Mouse (Mus musculus) layer of hippocampus, adult 2 months (tissue): ENCODE measurements around the gene Gab1. TPM values are rescaled to one million over a fixed set of nuclear protein-coding genes. Genes with fewer than 3 reads are reported as not detected.

Source experiments
- DNase-seq, 2 experiments: peaks; one replicate each; pipeline ENCODE4 v3.0.0; 2022; ENCODE audit warnings: low spot score in 2 of 2
- H3K27ac ChIP-seq: fragments of 200-600 bp; 2 replicates; pipeline ENCODE4 v1.8.1; 2022
- H3K4me3 ChIP-seq: fragments of 200-600 bp; 2 replicates; pipeline ENCODE4 v1.8.1; 2022; ENCODE audit warnings: mild to moderate bottlenecking
- CTCF ChIP-seq: fragments of 200-600 bp; conservative IDR thresholded peaks from 2 replicates; pipeline ENCODE4 v1.8.1; 2022; ENCODE audit warnings: antibody characterized with exemption, mild to moderate bottlenecking, moderate library complexity
- total RNA-seq, 2 experiments: library from RNA; stranded (reverse); gene quantifications; 2 replicates each; pipeline ENCODE4 v1.2.3; 2021

The Gab1 gene
- total RNA-seq, 2 experiments from 2014 or later = 14.8 to 17.5 TPM

DNA sequence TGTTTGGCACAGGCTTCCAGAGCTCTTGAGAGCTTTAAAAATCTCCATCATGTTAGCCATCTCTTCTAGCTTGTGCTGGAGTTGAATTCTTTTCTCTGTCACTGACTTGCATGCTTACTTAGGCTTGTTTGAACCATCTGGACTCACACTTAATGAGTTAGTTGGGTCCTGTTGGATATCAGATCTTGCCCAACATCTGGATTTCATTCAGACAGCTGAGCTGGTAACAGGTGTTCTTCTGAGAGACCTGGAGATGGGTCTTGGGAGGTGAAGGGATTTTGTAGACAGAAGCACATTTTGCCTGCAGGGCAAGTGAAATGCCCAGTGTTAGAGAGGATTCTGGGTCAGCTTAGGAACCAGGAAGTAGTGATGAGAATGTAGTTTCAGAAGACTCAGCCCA, 19.0 kb upstream of the Gab1 start:
- Histone ChIP-seq H3K4me3 (no peak overlapping the region), H3K27ac (no peak overlapping the region)
- TF ChIP-seq CTCF = no peak
- no peak for DNase-seq

DNA sequence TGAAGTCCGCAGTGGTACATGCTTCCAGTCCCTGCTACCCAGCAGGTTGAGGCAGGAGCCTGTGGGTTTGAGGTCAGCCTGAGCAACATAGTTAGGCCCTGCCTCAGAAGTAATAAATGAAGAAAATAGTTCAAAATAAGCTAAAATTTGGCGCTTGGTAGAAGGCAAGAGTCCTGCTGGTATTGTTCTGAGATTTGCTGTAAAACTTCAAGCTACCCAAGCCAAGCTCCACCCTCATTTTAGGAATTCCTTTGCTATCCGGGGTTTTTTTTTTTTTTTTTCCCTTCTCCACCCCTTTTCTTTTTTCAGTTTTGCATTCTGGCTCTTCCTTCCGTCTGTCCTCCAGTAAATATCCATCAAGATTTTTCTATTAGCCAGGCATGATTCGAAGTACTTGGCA, 15.7 kb upstream of the Gab1 start:
- Histone ChIP-seq H3K27ac (peak overlapping the region; percentile 61), H3K4me3 (no peak overlapping the region)
- TF ChIP-seq CTCF = no peak
- no peak for DNase-seq

DNA sequence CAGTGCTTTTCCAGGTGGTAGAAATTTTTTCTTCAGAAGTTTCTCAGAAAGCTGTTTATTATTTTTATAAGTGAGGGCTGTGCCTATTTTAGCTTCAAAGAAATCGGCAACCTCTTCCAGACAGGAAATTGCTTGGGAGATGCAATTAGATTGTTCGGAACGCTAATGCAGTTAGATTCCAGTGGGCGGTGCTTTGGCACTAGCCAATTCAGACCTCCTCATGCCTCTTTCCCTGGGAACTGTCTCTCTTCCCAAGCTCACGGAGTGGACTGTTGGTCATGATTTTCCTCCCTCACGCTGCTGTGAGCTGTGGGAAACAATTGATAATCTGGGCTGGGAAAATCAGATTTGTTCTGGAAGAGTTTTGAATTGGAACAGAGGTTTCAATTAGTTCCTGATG, 15.1 kb upstream of the Gab1 start:
- no peak for DNase-seq
- Histone ChIP-seq H3K27ac (peak overlapping the region; percentile 61), H3K4me3 (peak overlapping the region; percentile 46)
- TF ChIP-seq CTCF = peak; percentile 29

DNA sequence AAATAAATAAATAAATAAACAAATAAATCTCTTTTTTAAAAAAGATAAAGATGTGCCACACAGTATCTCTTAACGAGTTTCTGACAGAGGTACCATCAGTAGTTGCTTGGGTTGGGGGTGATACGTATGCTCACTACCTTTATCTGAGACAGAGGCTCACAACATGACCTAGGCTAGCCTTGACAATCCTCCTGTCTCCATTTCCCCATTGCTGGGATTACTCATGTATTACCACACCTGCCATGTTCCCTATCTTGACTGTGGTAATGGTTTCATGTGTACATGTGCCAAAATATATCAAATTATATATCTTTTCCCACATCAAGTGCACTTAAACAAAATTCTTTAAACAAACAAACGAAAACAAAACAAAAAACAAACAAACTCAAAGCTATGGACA, 14.2 kb upstream of the Gab1 start:
- no peak for TF ChIP-seq CTCF
- DNase-seq = no peak
- H3K27ac ChIP-seq = peak overlapping the region; percentile 61; the same call in 1 of the 2 replicates
- H3K4me3 ChIP-seq = no peak overlapping the region

DNA sequence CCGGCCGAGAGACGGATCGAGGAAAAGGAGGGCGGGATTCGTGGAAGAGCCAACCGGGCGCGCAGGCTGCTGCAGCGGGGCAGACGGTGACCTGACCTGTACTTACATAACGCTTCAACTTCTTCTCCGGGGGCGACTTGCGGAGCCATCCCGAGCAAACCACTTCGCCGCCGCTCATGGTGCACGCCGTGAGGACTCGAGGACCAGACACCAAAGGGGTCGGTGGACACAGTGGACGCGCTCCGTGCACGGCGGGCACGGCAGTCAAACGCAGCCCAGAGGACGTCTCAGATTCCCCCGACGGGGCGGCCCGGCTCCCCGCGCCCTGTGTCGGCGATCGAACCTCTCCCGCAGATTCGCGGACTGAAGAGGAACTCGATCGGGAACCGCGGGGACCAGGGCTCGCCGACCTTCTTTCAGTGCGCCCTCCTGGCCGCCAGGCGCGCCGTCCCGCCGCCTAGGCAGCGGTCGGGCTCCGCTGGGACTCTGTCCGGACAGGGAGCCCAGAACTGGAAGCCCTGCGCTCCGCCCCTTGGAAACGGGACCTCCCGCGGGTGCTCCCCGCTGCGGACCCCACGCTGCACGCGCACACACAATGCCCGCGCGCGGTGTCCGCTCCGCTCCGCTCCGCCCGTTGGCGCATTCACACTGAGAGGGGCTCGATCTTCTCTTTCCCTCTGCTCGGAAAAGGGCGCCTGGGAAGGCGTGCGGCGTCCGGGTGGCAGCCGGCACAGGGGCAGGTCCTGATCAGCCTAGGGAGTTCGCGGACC, 708 bp downstream of the Gab1 start:
- peak overlapping the region; percentile 91 for H3K27ac ChIP-seq
- DNase-seq = peak in 1 of 2 experiments; percentile 27
- peak overlapping the region; percentile 66 for H3K4me3 ChIP-seq
- TF ChIP-seq CTCF = peak; percentile 71

DNA sequence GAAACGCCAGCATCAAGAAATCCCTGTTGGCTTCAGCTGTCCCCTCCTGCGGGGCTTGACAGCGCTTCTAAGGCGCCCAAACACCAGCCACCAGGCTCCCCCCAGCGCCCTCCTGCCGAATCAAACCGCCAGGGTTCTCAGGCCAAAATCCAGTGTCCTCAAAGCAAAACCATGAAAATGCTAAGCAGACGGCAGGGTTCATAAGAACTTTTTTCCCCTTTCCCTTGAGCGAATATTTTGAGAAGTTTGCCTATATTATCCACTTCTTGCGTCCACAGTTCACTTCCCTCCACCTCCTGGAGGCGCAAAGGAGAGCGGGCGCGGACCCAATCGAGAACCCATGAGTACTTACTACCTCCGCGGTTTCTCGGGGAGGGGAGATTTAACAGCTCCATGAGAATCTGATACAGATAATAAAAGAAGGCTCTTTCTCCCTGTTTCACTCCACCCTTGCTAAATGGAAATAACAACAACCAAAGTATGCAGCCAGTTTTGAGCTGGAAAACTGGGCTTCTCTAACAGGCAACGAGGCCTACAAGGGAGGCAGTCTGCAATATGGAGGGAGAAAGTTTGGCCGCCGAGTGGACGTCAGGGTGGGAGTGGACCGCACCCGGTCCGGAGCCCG, 1.4 kb downstream of the Gab1 start:
- DNase-seq = peak in 1 of 2 experiments; percentile 56
- peak; percentile 67 for TF ChIP-seq CTCF
- H3K4me3 ChIP-seq = peak overlapping the region; percentile 66
- peak overlapping the region; percentile 91 for H3K27ac ChIP-seq

DNA sequence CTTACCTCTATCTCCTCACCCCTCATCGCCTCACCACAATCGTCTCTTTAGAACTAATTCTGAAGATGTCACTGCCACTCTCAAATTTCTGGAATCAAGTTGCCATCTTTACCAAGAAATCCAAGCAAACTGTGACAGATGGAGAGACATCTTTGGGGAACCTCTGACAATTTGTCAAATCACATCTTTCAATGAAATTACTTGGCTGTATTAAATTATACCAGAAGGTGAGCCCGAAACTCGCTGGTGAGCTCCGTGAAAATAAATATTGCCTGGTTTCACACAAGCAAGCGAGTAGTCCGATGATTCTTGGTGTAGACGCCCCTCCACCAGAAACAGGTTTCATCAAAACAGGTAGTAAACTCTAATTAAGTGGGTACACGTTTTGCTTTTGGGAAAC, 2.2 kb downstream of the Gab1 start:
- TF ChIP-seq CTCF = no peak
- DNase-seq = no peak
- H3K27ac ChIP-seq = peak overlapping the region; percentile 91
- H3K4me3 ChIP-seq = peak overlapping the region; percentile 66

DNA sequence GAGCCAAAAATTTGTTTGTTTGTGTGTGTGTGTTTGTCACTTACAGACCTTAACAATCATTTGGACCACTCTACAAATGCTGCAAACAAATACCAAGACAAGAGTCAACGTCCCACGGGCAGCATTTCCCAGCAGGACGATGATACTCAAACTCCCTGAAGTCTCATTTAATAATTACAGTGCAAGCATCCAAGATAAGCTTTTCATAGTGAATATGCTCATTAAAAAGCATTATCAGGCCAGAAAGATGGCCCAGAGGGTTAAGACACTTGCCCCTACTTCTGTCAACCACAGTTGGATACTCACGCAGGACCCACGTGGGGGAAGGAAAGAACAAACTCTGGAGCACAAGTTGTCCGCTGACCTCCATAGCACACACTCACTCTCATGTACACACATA, 4.8 kb downstream of the Gab1 start:
- Histone ChIP-seq H3K27ac (no peak overlapping the region), H3K4me3 (no peak overlapping the region)
- no peak for DNase-seq
- no peak for TF ChIP-seq CTCF

DNA sequence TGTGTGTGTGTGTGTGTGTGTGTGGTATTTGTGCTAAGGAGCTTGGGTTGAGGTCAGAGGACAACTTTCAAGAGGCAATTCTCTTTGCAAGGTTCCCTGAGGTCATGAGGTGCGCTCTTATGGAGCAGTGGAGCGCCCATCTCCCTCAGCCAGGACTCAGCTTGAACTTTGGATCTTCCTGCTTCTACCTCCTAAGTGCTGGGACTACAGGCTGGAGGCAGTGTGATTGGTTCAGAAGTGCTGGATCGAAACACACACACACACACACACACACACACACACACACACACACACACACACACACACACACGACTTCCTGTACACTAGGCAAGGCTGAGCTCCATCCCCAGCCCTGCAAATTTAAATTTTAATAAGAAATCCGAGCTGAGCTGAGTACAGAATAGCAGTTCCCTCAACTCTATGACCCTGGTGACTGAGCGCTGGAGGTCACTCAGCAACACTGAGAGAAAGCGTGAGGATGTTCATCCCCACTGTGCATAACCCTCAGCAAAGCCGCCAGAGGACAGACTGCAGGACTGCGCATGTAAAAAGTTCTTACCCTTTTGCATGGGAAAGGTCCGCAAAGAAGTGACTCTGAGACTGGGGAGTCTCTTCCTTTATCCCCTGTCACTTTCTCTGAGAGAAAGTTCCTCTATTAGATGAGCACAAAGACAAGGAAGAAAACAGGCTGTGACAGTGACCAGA, 6.4 kb downstream of the Gab1 start:
- no peak overlapping the region for H3K4me3 ChIP-seq
- no peak for TF ChIP-seq CTCF
- DNase-seq = no peak
- H3K27ac ChIP-seq = no peak overlapping the region

DNA sequence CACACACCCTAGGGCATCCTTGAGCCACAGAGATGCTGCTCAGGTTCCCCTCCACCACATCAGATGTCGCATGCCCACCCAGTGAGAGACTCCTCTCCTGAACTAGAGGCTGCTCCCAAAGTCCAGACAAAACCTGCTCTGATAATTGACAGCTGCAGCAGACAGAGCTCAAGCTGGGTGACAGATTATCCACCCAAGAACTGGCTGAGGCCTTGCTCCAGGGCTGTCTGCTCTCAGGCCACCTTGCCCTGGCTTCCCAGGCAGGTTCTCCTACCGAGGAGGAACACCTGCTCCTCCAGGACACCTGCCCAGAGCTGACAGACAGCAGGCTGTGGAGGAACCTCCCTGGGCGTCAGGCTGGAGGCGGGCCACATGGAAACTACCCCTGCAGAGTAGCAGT, 7.6 kb downstream of the Gab1 start:
- no peak for TF ChIP-seq CTCF
- peak overlapping the region; percentile 28; the same call in 1 of the 2 replicates for H3K27ac ChIP-seq
- H3K4me3 ChIP-seq = no peak overlapping the region
- DNase-seq = no peak

DNA sequence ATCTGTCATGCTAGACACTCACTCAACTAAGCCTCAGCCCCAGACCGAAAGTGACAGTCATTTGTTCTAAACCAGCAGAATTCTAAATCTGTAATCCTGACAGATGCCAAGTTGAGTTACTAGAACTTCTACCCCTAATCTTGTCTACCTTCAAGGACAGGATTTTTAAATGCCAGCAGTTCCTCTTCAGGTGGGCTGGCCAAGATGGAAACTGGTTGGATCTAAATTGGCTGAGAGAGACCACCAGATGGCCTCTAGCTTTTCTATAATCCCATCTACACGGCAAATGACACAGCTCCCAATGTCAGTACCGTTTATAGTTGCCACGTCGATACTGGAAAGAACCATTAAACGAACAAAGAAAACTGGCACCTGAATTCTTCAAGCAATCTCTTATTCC, 8.9 kb downstream of the Gab1 start:
- no peak for TF ChIP-seq CTCF
- Histone ChIP-seq H3K4me3 (no peak overlapping the region), H3K27ac (peak overlapping the region; percentile 68; the same call in 1 of the 2 replicates)
- DNase-seq = no peak

DNA sequence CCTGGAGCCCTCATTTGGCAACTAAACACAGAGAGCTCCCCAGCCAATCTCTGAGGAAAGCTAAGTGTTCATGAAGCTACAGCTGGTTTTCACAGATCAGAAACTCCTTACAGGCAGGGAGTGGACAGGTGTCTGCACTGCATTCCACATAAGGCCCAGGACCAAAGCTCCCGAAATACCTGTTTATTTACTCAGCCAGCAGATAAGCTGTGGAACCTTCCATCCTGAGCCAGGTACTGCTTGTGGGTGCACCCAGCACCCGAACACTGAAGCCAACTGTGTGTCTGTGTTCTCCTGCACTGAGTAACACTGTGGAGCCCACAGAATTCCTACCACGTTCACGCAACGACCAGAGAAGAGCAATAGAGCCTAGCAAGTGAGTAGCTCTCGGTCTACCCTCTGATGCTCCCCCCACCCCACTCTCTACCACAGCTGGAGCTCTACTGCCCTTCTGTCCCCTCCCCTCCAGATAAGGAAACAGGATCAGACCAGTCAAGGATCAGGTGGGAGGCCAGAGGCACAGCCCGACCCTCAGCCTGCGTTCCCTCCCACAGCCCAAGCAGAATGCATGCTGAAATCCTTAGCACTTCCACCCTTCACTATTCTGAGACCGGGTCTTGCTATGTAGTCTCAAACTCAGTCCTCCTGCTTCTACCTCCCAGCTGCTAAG, 9.6 kb downstream of the Gab1 start:
- TF ChIP-seq CTCF = no peak
- no peak for DNase-seq
- Histone ChIP-seq H3K27ac (peak overlapping the region; percentile 68; the same call in 1 of the 2 replicates), H3K4me3 (no peak overlapping the region)

DNA sequence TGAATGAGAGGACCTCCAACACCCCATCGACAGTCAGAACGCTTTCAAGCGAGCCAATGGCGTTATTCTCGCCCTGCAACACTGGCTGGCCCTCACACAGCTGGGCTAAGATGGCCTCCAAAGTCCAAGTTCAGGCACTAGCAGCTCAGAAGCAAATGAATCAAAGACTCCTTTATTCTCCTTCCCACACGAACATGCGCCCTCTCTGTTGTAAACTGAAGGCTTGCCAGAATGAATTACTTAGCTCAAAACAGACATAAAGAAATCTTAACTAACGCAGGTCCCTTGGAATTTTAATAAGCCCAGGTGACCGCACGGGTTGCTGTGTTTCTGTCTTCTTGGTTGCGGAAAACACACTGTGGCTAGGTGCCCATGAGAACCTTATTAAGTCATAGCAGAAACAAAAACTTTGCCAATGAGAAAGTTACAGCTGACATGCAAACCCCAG, 10.4 kb downstream of the Gab1 start:
- TF ChIP-seq CTCF = no peak
- Histone ChIP-seq H3K4me3 (no peak overlapping the region), H3K27ac (peak overlapping the region; percentile 68)
- DNase-seq = peak in 1 of 2 experiments; percentile 38
